Mouse (Mus musculus) midbrain, embryonic 13.5 days (tissue): ENCODE measurements at regions not wholly inside any gene's neighbourhood (a gene's known extent, or its start where the extent isn't known, plus 50 kb on each side); places are given as distances from the start of the nearest gene placed in this dataset.

Experiments
- ATAC-seq: fragments of 200-750 bp; cut with Nextera tagmentation; 2 replicates; pipeline ENCODE4 v1.8.0; 2017; ENCODE audit warnings: mild to moderate bottlenecking, moderate TSS enrichment, moderate library complexity
- H3K27ac ChIP-seq: fragments of 300-500 bp; sonication (generic); 2 replicates; pipeline ENCODE4 v1.5.1; 2015; ENCODE audit warnings: inconsistent platforms, mild to moderate bottlenecking, moderate library complexity
- H3K27me3 ChIP-seq: fragments of 300-500 bp; sonication (generic); 2 replicates; pipeline ENCODE4 v1.6.1; 2015; ENCODE audit warnings: mild to moderate bottlenecking, inconsistent platforms
- H3K36me3 ChIP-seq: fragments of 300-500 bp; sonication (generic); 2 replicates; pipeline ENCODE4 v1.6.1; 2015; ENCODE audit warnings: mild to moderate bottlenecking, inconsistent platforms
- H3K4me1 ChIP-seq: fragments of 300-500 bp; sonication (generic); replicated peaks from 2 replicates; pipeline ENCODE4 v1.6.1; 2015; ENCODE audit warnings: inconsistent platforms
- H3K4me2 ChIP-seq: fragments of 300-500 bp; sonication (generic); replicated peaks from 2 replicates; pipeline ENCODE4 v1.6.1; 2015; ENCODE audit warnings: moderate library complexity, mild to moderate bottlenecking, inconsistent platforms
- H3K4me3 ChIP-seq: fragments of 300-500 bp; sonication (generic); replicated peaks from 2 replicates; pipeline ENCODE4 v1.5.1; 2015; ENCODE audit warnings: mild to moderate bottlenecking, inconsistent platforms
- H3K9ac ChIP-seq: fragments of 300-500 bp; sonication (generic); replicated peaks from 2 replicates; pipeline ENCODE4 v1.6.1; 2015; ENCODE audit warnings: mild to moderate bottlenecking, inconsistent platforms
- H3K9me3 ChIP-seq: fragments of 300-500 bp; sonication (generic); 2 replicates; pipeline ENCODE4 v1.6.1; 2016; ENCODE audit warnings: mild to moderate bottlenecking, inconsistent platforms
- WGBS: fragments of 180-500 bp; shearing (Covaris S2); methylation state at CpG from one replicate; pipeline ENCODE4 v1.1.7; 2015; 5-methylcytosine and 5-hydroxymethylcytosine counted together

- no peaks in the 10 kb centered on the region for H3K4me1 ChIP-seq
- H3K4me2 ChIP-seq = no peak overlapping the region
- no peaks in the 10 kb centered on the region for H3K27me3 ChIP-seq
- H3K36me3 ChIP-seq = no peaks in the 10 kb centered on the region
- no peaks in the 10 kb centered on the region for H3K9me3 ChIP-seq
- H3K4me3 ChIP-seq = no peak overlapping the region
- 94% methylated on average over 21 of the region's 21 CpGs for WGBS
- H3K9ac ChIP-seq = no peak overlapping the region
- H3K27ac ChIP-seq = no peak overlapping the region
- ATAC-seq = no peak
Measured at GRCm38 (mm10) chr13:44558491-44559177, 170.6 kb upstream of the Jarid2 start.

- Histone ChIP-seq H3K27ac (no peak overlapping the region), H3K4me1 (no peaks in the 10 kb centered on the region), H3K4me2 (no peak overlapping the region), H3K9me3 (no peaks in the 10 kb centered on the region), H3K9ac (no peak overlapping the region), H3K27me3 (no peaks in the 10 kb centered on the region), H3K4me3 (no peak overlapping the region), H3K36me3 (no peaks in the 10 kb centered on the region)
- ATAC-seq = no peak
- WGBS = 95% methylated on average over 6 of the region's 6 CpGs
Measured at GRCm38 (mm10) chr13:44559178-44559565, 170.1 kb upstream of the Jarid2 start.

- 48% methylated on average over 2 of the region's 2 CpGs for WGBS
- H3K36me3 ChIP-seq = no peaks in the 10 kb centered on the region
- no peak overlapping the region for H3K4me2 ChIP-seq
- ATAC-seq = no peak
- H3K4me1 ChIP-seq = peaks cover 5% of the 10 kb centered on the region
- H3K9me3 ChIP-seq = no peaks in the 10 kb centered on the region
- no peak overlapping the region for H3K4me3 ChIP-seq
- H3K27me3 ChIP-seq = no peaks in the 10 kb centered on the region
- no peak overlapping the region for H3K9ac ChIP-seq
- H3K27ac ChIP-seq = no peak overlapping the region
Measured at GRCm38 (mm10) chr13:44559706-44560105, 169.6 kb upstream of the Jarid2 start.

GRCm38 (mm10) chr13:44564705-44565104, 164.6 kb upstream of the Jarid2 start:
- Histone ChIP-seq H3K9ac (no peak overlapping the region), H3K9me3 (no peaks in the 10 kb centered on the region), H3K4me2 (no peak overlapping the region), H3K36me3 (no peaks in the 10 kb centered on the region), H3K4me1 (peaks cover 6% of the 10 kb centered on the region), H3K4me3 (no peak overlapping the region), H3K27ac (no peak overlapping the region), H3K27me3 (no peaks in the 10 kb centered on the region)
- 16% methylated on average over 11 of the region's 11 CpGs for WGBS
- no peak for ATAC-seq

- Histone ChIP-seq H3K9me3 (no peaks in the 10 kb centered on the region), H3K36me3 (no peaks in the 10 kb centered on the region), H3K27me3 (no peaks in the 10 kb centered on the region), H3K4me3 (no peak overlapping the region), H3K27ac (no peak overlapping the region), H3K9ac (no peak overlapping the region), H3K4me2 (no peak overlapping the region), H3K4me1 (peaks cover 6% of the 10 kb centered on the region)
- no peak for ATAC-seq
- 80% methylated on average over 2 of the region's 2 CpGs for WGBS
Measured at GRCm38 (mm10) chr13:44567696-44568095, 161.6 kb upstream of the Jarid2 start.

- Histone ChIP-seq H3K27ac (no peak overlapping the region), H3K9me3 (no peaks in the 10 kb centered on the region), H3K4me2 (no peak overlapping the region), H3K4me1 (peaks cover 5% of the 10 kb centered on the region), H3K27me3 (no peaks in the 10 kb centered on the region), H3K4me3 (no peak overlapping the region), H3K36me3 (no peaks in the 10 kb centered on the region), H3K9ac (no peak overlapping the region)
- 82% methylated on average over 3 of the region's 3 CpGs for WGBS
- no peak for ATAC-seq
Measured at GRCm38 (mm10) chr13:44569241-44569778, 160.0 kb upstream of the Jarid2 start.

GRCm38 (mm10) chr13:44573463-44573862, 155.8 kb upstream of the Jarid2 start:
- Histone ChIP-seq H3K9ac (no peak overlapping the region), H3K4me3 (no peak overlapping the region), H3K27ac (no peak overlapping the region), H3K27me3 (no peaks in the 10 kb centered on the region), H3K36me3 (no peaks in the 10 kb centered on the region), H3K9me3 (no peaks in the 10 kb centered on the region), H3K4me2 (no peak overlapping the region), H3K4me1 (no peaks in the 10 kb centered on the region)
- ATAC-seq = no peak
- WGBS = 33% methylated on average over 7 of the region's 7 CpGs

- H3K36me3 ChIP-seq = no peaks in the 10 kb centered on the region
- 0 out of 2 replicates have a peak, but pooled peaks cover 6% of the 10 kb centered on the region for H3K9me3 ChIP-seq
- H3K27me3 ChIP-seq = 0 out of 2 replicates have a peak, but pooled peaks cover 9% of the 10 kb centered on the region
- H3K4me1 ChIP-seq = peaks cover 32% of the 10 kb centered on the region
- WGBS = 97% methylated on average over 5 of the region's 5 CpGs
- no peak overlapping the region for H3K9ac ChIP-seq
- no peak overlapping the region for H3K4me2 ChIP-seq
- H3K4me3 ChIP-seq = no peak overlapping the region
- no peak overlapping the region for H3K27ac ChIP-seq
- no peak for ATAC-seq
Measured at GRCm38 (mm10) chr13:44579215-44579614, 150.1 kb upstream of the Jarid2 start.

GRCm38 (mm10) chr13:44580156-44580736, 149.0 kb upstream of the Jarid2 start:
- Histone ChIP-seq H3K27me3 (0 out of 2 replicates have a peak, but pooled peaks cover 9% of the 10 kb centered on the region), H3K9me3 (0 out of 2 replicates have a peak, but pooled peaks cover 6% of the 10 kb centered on the region), H3K36me3 (no peaks in the 10 kb centered on the region), H3K9ac (no peak overlapping the region), H3K27ac (no peak overlapping the region), H3K4me3 (no peak overlapping the region), H3K4me2 (peak overlapping the region; percentile 22; the same call in 1 of the 2 replicates), H3K4me1 (peaks cover 34% of the 10 kb centered on the region)
- ATAC-seq = no peak
- WGBS = 32% methylated on average over 15 of the region's 15 CpGs

- no peak for ATAC-seq
Measured at GRCm38 (mm10) chr13:44580767-44581166, 148.5 kb upstream of the Jarid2 start.

GRCm38 (mm10) chr13:44581947-44582766, 147.1 kb upstream of the Jarid2 start:
- Histone ChIP-seq H3K36me3 (no peaks in the 10 kb centered on the region), H3K4me3 (peak overlapping the region; percentile 20), H3K9me3 (0 out of 2 replicates have a peak, but pooled peaks cover 6% of the 10 kb centered on the region), H3K4me2 (peak overlapping the region; percentile 43), H3K4me1 (peaks cover 34% of the 10 kb centered on the region), H3K9ac (no peak overlapping the region), H3K27ac (peak overlapping the region; percentile 15; the same call in 1 of the 2 replicates), H3K27me3 (0 out of 2 replicates have a peak, but pooled peaks cover 9% of the 10 kb centered on the region)
- ATAC-seq = no peak
- 14% methylated on average over 23 of the region's 23 CpGs for WGBS

More at GRCm38 (mm10) chr13:44580767-44581166, 148.5 kb upstream of the Jarid2 start:
- Histone ChIP-seq H3K9me3 (0 out of 2 replicates have a peak, but pooled peaks cover 6% of the 10 kb centered on the region), H3K4me1 (peaks cover 34% of the 10 kb centered on the region), H3K27me3 (0 out of 2 replicates have a peak, but pooled peaks cover 9% of the 10 kb centered on the region), H3K4me2 (peak overlapping the region; percentile 22; the same call in 1 of the 2 replicates), H3K9ac (no peak overlapping the region), H3K27ac (no peak overlapping the region), H3K4me3 (no peak overlapping the region), H3K36me3 (no peaks in the 10 kb centered on the region)
- 23% methylated on average over 9 of the region's 9 CpGs for WGBS
